Mouse (Mus musculus): ENCODE results near the gene Mybpc1.

- TF ChIP-seq POLR2A (IDR thresholded peaks at IDR 0.05; ENCODE audit: control insufficient read depth in 1 of 2, insufficient read depth in 1 of 2, low read depth in 1 of 2, low read length in 2 of 2, poor library complexity in 1 of 2) (no peak), CTCF (IDR thresholded peaks at IDR 0.05 in 2 of 3, conservative IDR thresholded peaks at IDR 0.05 in 1 of 3; ENCODE audit: control insufficient read depth in 1 of 3, insufficient read depth in 1 of 3, low read depth in 2 of 3, low read length in 3 of 3, poor library complexity in 1 of 3, severe bottlenecking in 1 of 3) (no peak), NELFE (IDR thresholded peaks at IDR 0.05; ENCODE audit: low read depth, low read length) (no peak), KAT2A (conservative IDR thresholded peaks at IDR 0.05; ENCODE audit: low read depth, low read length) (no peak), CHD2 (IDR thresholded peaks at IDR 0.05; ENCODE audit: low read length) (no peak), USF1 (IDR thresholded peaks at IDR 0.05; ENCODE audit: low read depth, low read length) (no peak), MAX (IDR thresholded peaks at IDR 0.05; ENCODE audit: low read length) (no peak), MAFK (IDR thresholded peaks at IDR 0.05; ENCODE audit: borderline replicate concordance, low read depth, low read length) (no peak), EP300 (IDR thresholded peaks at IDR 0.05; ENCODE audit: low read depth in 1 of 2, low read length in 2 of 2) (no peak), TAL1 (IDR thresholded peaks at IDR 0.05; ENCODE audit: low read length) (no peak), POLR2AphosphoS2 (IDR thresholded peaks at IDR 0.05; ENCODE audit: low read length) (no peak), ZNF384 (IDR thresholded peaks at IDR 0.05; ENCODE audit: low read depth, low read length) (no peak), HCFC1 (IDR thresholded peaks at IDR 0.05; ENCODE audit: low read depth, low read length) (no peak), NRF1 (IDR thresholded peaks at IDR 0.05; ENCODE audit: insufficient read depth, low read depth, low read length, poor library complexity, severe bottlenecking) (no peak)
Measured at GRCm38 (mm10) chr10:88530631-88531030, 74.3 kb downstream of the Mybpc1 start.
